Mouse (Mus musculus): Measurements from ENCODE around the gene Sez6l2.

DNA sequence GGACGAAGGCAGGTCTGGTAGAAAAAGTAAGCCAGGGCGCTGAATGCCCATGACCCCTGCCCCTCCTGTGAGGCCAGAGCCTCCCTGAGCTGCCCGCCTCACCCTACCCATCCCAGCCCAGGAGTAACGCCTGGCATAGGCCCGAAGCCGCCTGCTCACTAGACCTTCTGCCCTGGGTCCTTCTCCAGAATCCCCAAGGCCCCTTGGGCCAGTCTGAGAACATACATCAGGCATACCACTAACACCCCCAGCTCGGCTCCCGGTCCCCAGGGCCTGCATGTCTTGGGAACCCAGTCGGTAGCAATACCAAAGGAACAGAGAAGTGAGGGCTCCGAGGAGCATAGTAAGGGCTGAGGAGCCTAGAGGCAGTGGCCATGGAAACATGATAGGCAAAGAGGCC is 1.7 kb upstream of the Sez6l2 start:
- TF ChIP-seq GATA1 (IDR thresholded peaks at IDR 0.05; ENCODE audit: low read length) (no peak), TAL1 (IDR thresholded peaks at IDR 0.05; ENCODE audit: low read length) (no peak)

Data from erythroblast, embryonic 14.5 days (primary cell).